Mouse (Mus musculus) liver, embryonic 14.5 days (tissue): Measurements from ENCODE around the gene Cep350.

Source experiments
- CTCF ChIP-seq: IDR thresholded peaks from 2 replicates; pipeline ENCODE4 v1.5.1; 2016; ENCODE audit warnings: antibody characterized with exemption, low read depth, control low read depth
- EP300 ChIP-seq: IDR thresholded peaks from 2 replicates; pipeline ENCODE4 v1.6.1; 2016; ENCODE audit warnings: antibody characterized with exemption, low read depth

DNA sequence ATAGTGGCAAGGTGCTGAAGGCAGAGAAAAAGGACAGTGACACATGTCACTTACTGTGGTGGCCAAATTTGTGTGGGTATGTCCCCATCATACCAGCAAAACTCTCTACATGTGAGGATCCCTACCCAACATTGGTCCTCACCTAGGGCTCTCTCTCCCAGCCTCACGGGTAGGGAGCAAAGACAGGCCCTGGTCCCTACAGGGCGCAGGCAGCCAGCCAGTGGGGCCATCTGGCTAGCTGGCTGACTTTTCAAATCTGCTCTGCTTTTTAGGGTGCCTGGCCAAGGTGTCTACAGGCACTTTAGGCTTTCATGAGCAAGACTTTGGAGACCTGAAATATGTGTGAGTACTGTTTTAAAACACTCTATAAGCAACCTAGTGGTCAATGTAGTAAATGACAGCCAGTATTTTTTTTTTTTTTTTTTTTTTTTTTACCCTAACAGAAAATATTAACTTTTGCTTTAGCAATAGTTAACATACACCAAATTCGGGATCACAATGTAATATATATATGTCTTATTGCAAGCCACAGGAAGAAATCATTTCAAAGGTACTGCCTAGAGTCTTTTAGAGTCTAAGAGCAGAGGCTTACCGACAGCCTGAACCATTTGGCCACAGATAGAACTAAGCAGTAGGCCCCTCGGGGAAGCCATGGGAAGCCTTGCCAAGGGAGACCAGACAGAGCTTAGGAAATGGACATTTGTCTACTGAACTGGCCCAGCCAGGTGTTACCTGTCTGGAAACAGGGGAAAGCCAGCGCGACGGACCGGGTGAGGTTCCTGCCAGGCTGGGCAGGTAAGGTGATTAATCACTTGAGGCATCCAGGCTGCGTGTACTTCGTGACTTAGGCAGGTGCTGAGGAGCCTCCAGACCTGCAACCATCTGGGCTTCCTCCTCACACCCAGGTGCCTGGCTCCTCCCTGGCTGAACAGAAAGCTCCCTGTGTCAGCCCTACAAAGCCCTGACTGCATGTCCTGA, 171.8 kb downstream of the Cep350 start:
- TF ChIP-seq CTCF: no peak
- TF ChIP-seq EP300: no peak
